Mouse (Mus musculus): Measurements from ENCODE around the gene Cdk4.

DNA sequence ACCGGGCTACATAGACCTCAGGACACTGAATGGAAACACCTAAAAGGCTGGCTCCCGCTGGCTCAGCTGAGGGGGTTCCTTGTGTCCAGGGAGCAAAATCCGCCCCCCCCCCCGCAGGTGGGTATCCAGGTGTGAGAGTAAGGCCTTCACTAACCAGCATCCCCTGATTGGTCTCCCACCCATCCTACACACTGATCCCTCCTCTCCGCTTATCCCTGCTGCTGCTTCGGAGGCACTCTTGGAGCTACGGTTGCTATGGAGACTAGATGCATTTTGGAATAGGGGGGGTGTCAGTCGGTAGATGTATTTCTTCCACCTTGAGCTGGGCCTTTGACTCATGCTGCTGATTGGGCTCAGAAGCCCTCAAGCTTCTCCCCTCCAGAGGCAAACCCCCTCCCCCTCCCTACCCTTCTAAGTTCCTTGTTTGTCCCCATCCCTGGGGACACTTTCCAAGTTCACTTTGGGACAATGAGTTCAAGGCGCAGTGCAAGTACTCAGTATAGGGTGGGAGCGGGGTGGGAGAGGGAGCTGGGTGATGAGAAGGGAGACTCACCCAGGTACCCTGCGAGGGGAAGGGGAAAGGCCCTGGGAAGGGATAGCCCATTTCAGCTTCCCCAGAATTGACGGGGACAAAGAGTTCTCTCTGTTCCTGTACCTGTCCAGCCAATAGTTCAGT lies 14.8 kb downstream of the Cdk4 start:
- TF ChIP-seq CTCF (IDR thresholded peaks at IDR 0.05; ENCODE audit: borderline replicate concordance, insufficient read depth, low read length), result no peak
- no peak for TF ChIP-seq POLR2A (IDR thresholded peaks at IDR 0.05; ENCODE audit: low read depth, low read length)
